ENCODE assay signal across 8 mouse cellular contexts in the genomic region with DNA sequence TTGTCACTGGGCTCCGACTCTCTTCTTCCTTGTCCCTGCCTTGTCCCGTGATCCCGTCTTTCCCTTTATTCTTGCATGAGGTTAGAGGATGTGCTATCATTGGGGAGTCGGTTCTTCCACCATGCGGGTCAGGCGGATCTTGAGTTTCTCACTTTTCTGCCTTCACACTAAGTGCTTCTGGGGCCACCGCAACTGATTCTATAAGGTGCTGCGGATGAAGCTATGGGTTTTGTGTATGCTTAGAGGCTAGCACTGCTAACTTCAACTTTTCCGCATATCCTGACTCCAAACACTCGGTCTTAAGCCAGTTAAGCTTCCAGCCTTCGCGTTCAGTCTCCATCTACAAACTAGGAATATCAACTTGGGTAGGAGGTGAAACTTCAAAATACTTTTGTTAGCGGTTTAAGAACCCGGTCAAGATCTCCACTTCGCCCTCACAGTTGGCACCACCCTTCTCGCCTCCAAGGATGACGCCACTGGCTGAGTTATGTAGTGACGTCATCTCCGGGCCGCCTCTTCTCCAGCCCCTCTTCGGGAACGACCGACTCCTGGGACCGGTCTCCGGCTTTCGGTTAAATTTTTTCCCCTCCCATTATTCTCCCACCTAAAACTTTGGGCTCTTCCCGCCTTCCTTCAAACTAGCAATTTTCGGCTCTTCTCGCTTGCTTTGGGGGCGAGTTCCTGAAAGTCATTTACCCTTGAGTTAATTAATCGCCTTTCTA. TPM values are rescaled to one million over a fixed set of nuclear protein-coding genes. Genes with fewer than 3 reads are reported as not detected.
DNase-seq lines count a peak whose midpoint lies in the region; ATAC-seq and TF ChIP-seq lines count a peak whose summit lies in the region.

No protein-coding gene starts in this region.

- peak overlapping the region; percentile 100 for H3K27ac ChIP-seq in brown adipose tissue, adult 24 weeks (replicated peaks; ENCODE audit: low read depth, low read length)
- peak overlapping the region; percentile 100 for H3K27ac ChIP-seq in heart, embryonic 13.5 days (replicated peaks)
- peak overlapping the region; percentile 100 for H3K27ac ChIP-seq in kidney, postnatal 0 days
- peak overlapping the region; percentile 100 for H3K27ac ChIP-seq in liver, embryonic 13.5 days
- peak overlapping the region; percentile 100 for H3K27ac ChIP-seq in stomach, embryonic 14.5 days (ENCODE audit: low read length)

- no peaks in the 10 kb centered on the region for H3K9me3 ChIP-seq in heart, embryonic 13.5 days
- H3K9me3 ChIP-seq in kidney, postnatal 0 days (replicated peaks; ENCODE audit: low read length), result no peaks in the 10 kb centered on the region
- no peaks in the 10 kb centered on the region for H3K9me3 ChIP-seq in liver, embryonic 13.5 days (replicated peaks)
- no peaks in the 10 kb centered on the region for H3K9me3 ChIP-seq in stomach, embryonic 14.5 days (ENCODE audit: control insufficient read depth, low read depth, low read length)

- 2% methylated on average over 31 of the region's 31 CpGs for WGBS in heart, embryonic 13.5 days
- WGBS in kidney, postnatal 0 days, result 1% methylated on average over 31 of the region's 31 CpGs
- WGBS in liver, embryonic 13.5 days (ENCODE audit: insufficient replicate concordance), result under 1% methylated on average over 31 of the region's 31 CpGs
- WGBS in stomach, embryonic 14.5 days, result 1% methylated on average over 31 of the region's 31 CpGs

- peaks cover 31% of the 10 kb centered on the region for H3K79me2 ChIP-seq in C2C12 (ENCODE audit: control insufficient read depth, insufficient read depth)

- no peak for TF ChIP-seq CTCF in C2C12 (IDR thresholded peaks at IDR 0.05; ENCODE audit: control insufficient read depth, insufficient read depth, insufficient read length)
- TF ChIP-seq CTCF in kidney, postnatal 0 days (IDR thresholded peaks at IDR 0.05; ENCODE audit: low read depth), result no peak

- H3K4me2 ChIP-seq in heart, embryonic 13.5 days, result peak overlapping the region; percentile 92
- peak overlapping the region; percentile 92 for H3K4me2 ChIP-seq in kidney, postnatal 0 days (ENCODE audit: low read length)
- H3K4me2 ChIP-seq in liver, embryonic 13.5 days, result peak overlapping the region; percentile 88
- H3K4me2 ChIP-seq in stomach, embryonic 14.5 days (replicated peaks; ENCODE audit: low read depth, low read length), result peak overlapping the region; percentile 83

- H3ac ChIP-seq in C2C12 (ENCODE audit: control insufficient read depth, insufficient read length, low read depth), result peak overlapping the region; percentile 71

- ATAC-seq in erythroid progenitor cell, adult 5-6 weeks (replicated peaks; ENCODE audit: low FRiP score, poor library complexity, severe bottlenecking), result peak; percentile 72
- ATAC-seq in heart, embryonic 13.5 days (ENCODE audit: extremely low read depth, insufficient number of reproducible peaks, low FRiP score, low TSS enrichment), result peak; percentile 78
- ATAC-seq in kidney, postnatal 0 days (replicated peaks; ENCODE audit: low FRiP score, low read depth), result peak; percentile 81
- ATAC-seq in liver, embryonic 13.5 days (ENCODE audit: low read depth), result peak; percentile 71
- peak; percentile 76 for ATAC-seq in stomach, embryonic 14.5 days (ENCODE audit: insufficient number of reproducible peaks, insufficient read depth, low FRiP score, low read depth)

- H3K36me3 ChIP-seq in C2C12 (ENCODE audit: control insufficient read depth, insufficient read depth), result peaks cover 14% of the 10 kb centered on the region
- H3K36me3 ChIP-seq in heart, embryonic 13.5 days, result no peaks in the 10 kb centered on the region
- no peaks in the 10 kb centered on the region for H3K36me3 ChIP-seq in kidney, postnatal 0 days (ENCODE audit: insufficient read depth, low read length)
- H3K36me3 ChIP-seq in liver, embryonic 13.5 days, result 0 out of 2 replicates have a peak, but pooled peaks cover 7% of the 10 kb centered on the region
- no peaks in the 10 kb centered on the region for H3K36me3 ChIP-seq in stomach, embryonic 14.5 days (ENCODE audit: control insufficient read depth, insufficient read depth, low read length)

- H3K4me3 ChIP-seq in C2C12 (ENCODE audit: insufficient read depth, poor library complexity, severe bottlenecking), result peak overlapping the region; percentile 85
- peak overlapping the region; percentile 70 for H3K4me3 ChIP-seq in brown adipose tissue, adult 24 weeks (ENCODE audit: insufficient read depth, low read depth, low read length)
- H3K4me3 ChIP-seq in heart, embryonic 13.5 days, result peak overlapping the region; percentile 95
- H3K4me3 ChIP-seq in kidney, postnatal 0 days (replicated peaks; ENCODE audit: low read depth, low read length), result peak overlapping the region; percentile 47
- H3K4me3 ChIP-seq in liver, embryonic 13.5 days (replicated peaks), result peak overlapping the region; percentile 92
- peak overlapping the region; percentile 75 for H3K4me3 ChIP-seq in stomach, embryonic 14.5 days (ENCODE audit: low read depth, low read length)

- DNase-seq in kidney, postnatal 0 days (ENCODE audit: low spot score), result peak; percentile 97
- peak; percentile 88 for DNase-seq in liver, embryonic 13.5 days
- DNase-seq in natural killer cell, adult 2 months (ENCODE audit: low spot score in 2 of 2), result peak; percentile 90 to 94

- peaks cover 11% of the 10 kb centered on the region; the same call in 1 of the 2 replicates for H3K4me1 ChIP-seq in brown adipose tissue, adult 24 weeks (ENCODE audit: control insufficient read depth, insufficient read depth, insufficient read length, low read length)
- H3K4me1 ChIP-seq in heart, embryonic 13.5 days, result peaks cover 18% of the 10 kb centered on the region
- H3K4me1 ChIP-seq in kidney, postnatal 0 days (replicated peaks; ENCODE audit: insufficient read depth, low read length), result peaks cover 15% of the 10 kb centered on the region
- H3K4me1 ChIP-seq in liver, embryonic 13.5 days (replicated peaks), result peaks cover 34% of the 10 kb centered on the region
- H3K4me1 ChIP-seq in stomach, embryonic 14.5 days (ENCODE audit: control insufficient read depth, insufficient read depth, low read length), result peaks cover 14% of the 10 kb centered on the region

- H3K9ac ChIP-seq in heart, embryonic 13.5 days, result peak overlapping the region; percentile 100
- peak overlapping the region; percentile 99 for H3K9ac ChIP-seq in kidney, postnatal 0 days (ENCODE audit: low read depth, low read length)
- H3K9ac ChIP-seq in liver, embryonic 13.5 days, result peak overlapping the region; percentile 100
- H3K9ac ChIP-seq in stomach, embryonic 14.5 days (replicated peaks; ENCODE audit: low read depth, low read length), result peak overlapping the region; percentile 61

- no peaks in the 10 kb centered on the region for H3K27me3 ChIP-seq in C2C12 (ENCODE audit: control insufficient read depth, insufficient read depth, insufficient read length)
- no peaks in the 10 kb centered on the region for H3K27me3 ChIP-seq in heart, embryonic 13.5 days (replicated peaks)
- no peaks in the 10 kb centered on the region for H3K27me3 ChIP-seq in kidney, postnatal 0 days (ENCODE audit: insufficient read depth, low read length)
- H3K27me3 ChIP-seq in liver, embryonic 13.5 days, result no peaks in the 10 kb centered on the region
- H3K27me3 ChIP-seq in stomach, embryonic 14.5 days (ENCODE audit: control insufficient read depth, insufficient read depth, low read length), result no peaks in the 10 kb centered on the region

- H3K79me3 ChIP-seq in C2C12 (ENCODE audit: low read depth), result peaks cover 29% of the 10 kb centered on the region

TF ChIP-seq in C2C12, 6 proteins besides CTCF, POLR2A, EP300 and RAD21 (continues in another document):
- no peak for TF ChIP-seq MYOG (IDR thresholded peaks at IDR 0.05; ENCODE audit: control insufficient read depth, extremely low read depth, insufficient read length)
- TF ChIP-seq MYOD1 (IDR thresholded peaks at IDR 0.05; ENCODE audit: control insufficient read depth, insufficient read length, low read depth), result no peak
- no peak for TF ChIP-seq MAX (IDR thresholded peaks at IDR 0.05)
- TF ChIP-seq FOSL1 (IDR thresholded peaks at IDR 0.05; ENCODE audit: insufficient read depth, low read length, poor library complexity, severe bottlenecking), result no peak

RNA-seq across cellular contexts. Expression of gene Zc3h4, which starts 1.5 kb away (rescaled TPM):
- 29.8 TPM for polyA plus RNA-seq in C2C12 (2012; fragmentation: generic; extraction: Trizol)
- polyA plus RNA-seq in brown adipose tissue, adult 24 weeks (2012; ENCODE audit: insufficient read depth, insufficient read length, missing spikeins), result 11.0 and 12.2 TPM in 2 replicates
- 43.6 and 44.0 TPM in 2 replicates for total RNA-seq in erythroid progenitor cell, adult 5-6 weeks (2015; ENCODE audit: low replicate concordance)
- total RNA-seq in erythroid progenitor cell, adult 5-6 weeks (2017; ENCODE audit: low replicate concordance), result 89.2 and 100.0 TPM in 2 replicates
- polyA plus RNA-seq in heart, embryonic 13.5 days (2015; fragmentation: Nextera tagmentation; extraction: Ambion mirVana), result 8.2 and 8.7 TPM in 2 replicates
- polyA plus RNA-seq in kidney, postnatal 0 days (2015; fragmentation: Nextera tagmentation; extraction: Ambion mirVana), result 9.6 and 10.4 TPM in 2 replicates
- polyA plus RNA-seq in liver, embryonic 13.5 days (2015; fragmentation: Nextera tagmentation; extraction: Ambion mirVana), result 8.2 and 8.3 TPM in 2 replicates
- 16.3 and 20.6 TPM in 2 replicates for polyA plus RNA-seq in stomach, embryonic 14.5 days (2014; fragmentation: Nextera tagmentation; extraction: Ambion mirVana)

RNA-seq across cellular contexts. Expression of gene Sae1, which starts 11.7 kb away (rescaled TPM):
- polyA plus RNA-seq in C2C12 (2012; fragmentation: generic; extraction: Trizol), result 218 TPM
- polyA plus RNA-seq in brown adipose tissue, adult 24 weeks (2012; ENCODE audit: insufficient read depth, insufficient read length, missing spikeins), result 22.5 and 31.0 TPM in 2 replicates
- 36.5 and 43.6 TPM in 2 replicates for total RNA-seq in erythroid progenitor cell, adult 5-6 weeks (2015; ENCODE audit: low replicate concordance)
- 113 and 196 TPM in 2 replicates for total RNA-seq in erythroid progenitor cell, adult 5-6 weeks (2017; ENCODE audit: low replicate concordance)
- 210 and 223 TPM in 2 replicates for polyA plus RNA-seq in heart, embryonic 13.5 days (2015; fragmentation: Nextera tagmentation; extraction: Ambion mirVana)
- 184 and 212 TPM in 2 replicates for polyA plus RNA-seq in kidney, postnatal 0 days (2015; fragmentation: Nextera tagmentation; extraction: Ambion mirVana)
- polyA plus RNA-seq in liver, embryonic 13.5 days (2015; fragmentation: Nextera tagmentation; extraction: Ambion mirVana), result 144 and 161 TPM in 2 replicates
- polyA plus RNA-seq in stomach, embryonic 14.5 days (2014; fragmentation: Nextera tagmentation; extraction: Ambion mirVana), result 266 and 292 TPM in 2 replicates

RNA-seq across cellular contexts. Expression of gene Tmem160, which starts 53.3 kb away (rescaled TPM):
- 81.7 TPM for polyA plus RNA-seq in C2C12 (2012; fragmentation: generic; extraction: Trizol)
- 58.0 and 62.4 TPM in 2 replicates for polyA plus RNA-seq in brown adipose tissue, adult 24 weeks (2012; ENCODE audit: insufficient read depth, insufficient read length, missing spikeins)
- total RNA-seq in erythroid progenitor cell, adult 5-6 weeks (2015; ENCODE audit: low replicate concordance), result 6.8 and 8.0 TPM in 2 replicates
- 1.9 and 5.9 TPM in 2 replicates for total RNA-seq in erythroid progenitor cell, adult 5-6 weeks (2017; ENCODE audit: low replicate concordance)
- 73.2 and 79.2 TPM in 2 replicates for polyA plus RNA-seq in heart, embryonic 13.5 days (2015; fragmentation: Nextera tagmentation; extraction: Ambion mirVana)
- polyA plus RNA-seq in kidney, postnatal 0 days (2015; fragmentation: Nextera tagmentation; extraction: Ambion mirVana), result 74.2 and 81.9 TPM in 2 replicates
- polyA plus RNA-seq in liver, embryonic 13.5 days (2015; fragmentation: Nextera tagmentation; extraction: Ambion mirVana), result 30.0 and 35.4 TPM in 2 replicates
- 53.9 and 55.7 TPM in 2 replicates for polyA plus RNA-seq in stomach, embryonic 14.5 days (2014; fragmentation: Nextera tagmentation; extraction: Ambion mirVana)

Comparison
In these comparisons a context has a peak if more than half of its experiments do, and no peak if none do; other contexts are left out.
1. Peak in every context shown above with its lines: DNase-seq, ATAC-seq, H3K4me3 ChIP-seq and H3K27ac ChIP-seq.